Mouse (Mus musculus) B cell, adult 2 months (primary cell): ENCODE measurements around the gene Rpp25l.
A peak's percentile ranks its signal among the peaks of the same experiment; 100 is the strongest.
"Not testable (repeated sequence)": the region's sequence is repeated elsewhere in the genome, so short reads cannot be mapped to it uniquely, and the experiment has no call there.

Source experiments
- DNase-seq, 2 experiments: peaks; one replicate each; pipeline ENCODE4 v3.0.0; 2022

Gene Rpp25l

GRCm38 (mm10) chr4:41731052-41731765 is 17.9 kb upstream of the Rpp25l start, which contains the start of gene Arid3c:
Gene Arid3c, minus strand, starts transcription at chr4:41731142.
- DNase-seq: peak; percentile 35 to 43

GRCm38 (mm10) chr4:41726826-41727621 is 13.7 kb upstream of the Rpp25l start:
- no peak for DNase-seq

GRCm38 (mm10) chr4:41722918-41723351 is 9.6 kb upstream of the Rpp25l start, which contains the start of gene Dctn3:
Gene Dctn3, minus strand, starts transcription at chr4:41723170.
- peak; percentile 83 to 86 for DNase-seq

- DNase-seq: no peak
Observed at GRCm38 (mm10) chr4:41716834-41717233, 3.5 kb upstream of the Rpp25l start.

GRCm38 (mm10) chr4:41715596-41715995 is 2.3 kb upstream of the Rpp25l start:
- DNase-seq: peak; percentile 55 to 59

- DNase-seq: no peak
Observed at GRCm38 (mm10) chr4:41715082-41715481, 1.7 kb upstream of the Rpp25l start.

GRCm38 (mm10) chr4:41714276-41714675 is 942 bp upstream of the Rpp25l start:
- peak; percentile 68 to 70 for DNase-seq

- DNase-seq: no peak
Observed at GRCm38 (mm10) chr4:41712421-41713196, 725 bp downstream of the Rpp25l start.

- DNase-seq: no peak
Observed at GRCm38 (mm10) chr4:41711705-41712375, 1.5 kb downstream of the Rpp25l start.

GRCm38 (mm10) chr4:41710229-41710628 is 3.1 kb downstream of the Rpp25l start:
- DNase-seq: no peak

GRCm38 (mm10) chr4:41708192-41708745 is 5.1 kb downstream of the Rpp25l start:
- peak; percentile 55 to 64 for DNase-seq

- DNase-seq: peak; percentile 70 to 78
Observed at GRCm38 (mm10) chr4:41707011-41707535, 6.3 kb downstream of the Rpp25l start.

- DNase-seq: no peak
Observed at GRCm38 (mm10) chr4:41705922-41706754, 7.2 kb downstream of the Rpp25l start.

- DNase-seq: no peak
Observed at GRCm38 (mm10) chr4:41704651-41705050, 8.7 kb downstream of the Rpp25l start.

GRCm38 (mm10) chr4:41702226-41702625 is 11.1 kb downstream of the Rpp25l start:
- DNase-seq: not testable (repeated sequence)

GRCm38 (mm10) chr4:41700224-41700623 is 13.1 kb downstream of the Rpp25l start:
- DNase-seq: not testable (repeated sequence)

- DNase-seq: not testable (repeated sequence)
Observed at GRCm38 (mm10) chr4:41699783-41700182, 13.6 kb downstream of the Rpp25l start, which contains the start of gene Il11ra1. Gene Il11ra1, plus strand, starts transcription at chr4:41699989.

- not testable (repeated sequence) for DNase-seq
Observed at GRCm38 (mm10) chr4:41698421-41699016, 14.8 kb downstream of the Rpp25l start.

GRCm38 (mm10) chr4:41696930-41697841 is 16.1 kb downstream of the Rpp25l start, which contains the start of gene Cntfr:
Gene Cntfr, minus strand, starts transcription at chr4:41697089.
- DNase-seq: peak; percentile 82 to 83
